Mouse (Mus musculus): Measurements from ENCODE around the gene Aprt. TPM values are rescaled to one million over a fixed set of nuclear protein-coding genes. Genes with fewer than 3 reads are reported as not detected.

Aprt gene
- total RNA-seq, 2 experiments from 2014 or later = 67.5 to 72.3 TPM

- no peak for DNase-seq
Measured at GRCm38 (mm10) chr8:122537033-122537432, 39.7 kb downstream of the Aprt start.

DNA sequence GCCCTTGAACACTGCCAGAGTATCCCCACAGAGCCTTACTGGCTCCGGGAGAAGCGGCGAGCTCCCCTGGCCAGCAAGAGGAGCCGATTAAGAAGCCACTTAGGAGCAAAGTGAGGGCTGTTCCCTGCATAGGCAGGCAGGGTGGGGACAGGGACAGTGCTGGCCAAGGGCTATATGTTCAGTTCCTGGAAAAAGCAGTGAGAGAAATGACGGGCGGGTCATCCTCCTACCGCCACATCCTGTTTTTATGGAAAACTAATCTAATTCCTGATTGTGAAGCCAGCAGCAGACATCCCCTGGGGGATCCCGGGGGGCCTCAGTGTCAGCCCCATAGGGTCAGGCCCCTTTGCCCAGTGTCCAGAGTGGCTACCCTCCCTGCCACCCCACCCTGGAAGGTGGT lies 45.4 kb downstream of the Aprt start:
- no peak for DNase-seq

GRCm38 (mm10) chr8:122529159-122529558 lies 47.5 kb downstream of the Aprt start:
- no peak for DNase-seq

GRCm38 (mm10) chr8:122527937-122528336 lies 48.8 kb downstream of the Aprt start:
- no peak for DNase-seq

GRCm38 (mm10) chr8:122526526-122527170 lies 50.1 kb downstream of the Aprt start:
- DNase-seq = no peak

GRCm38 (mm10) chr8:122526084-122526483 lies 50.6 kb downstream of the Aprt start:
- DNase-seq = no peak

DNA sequence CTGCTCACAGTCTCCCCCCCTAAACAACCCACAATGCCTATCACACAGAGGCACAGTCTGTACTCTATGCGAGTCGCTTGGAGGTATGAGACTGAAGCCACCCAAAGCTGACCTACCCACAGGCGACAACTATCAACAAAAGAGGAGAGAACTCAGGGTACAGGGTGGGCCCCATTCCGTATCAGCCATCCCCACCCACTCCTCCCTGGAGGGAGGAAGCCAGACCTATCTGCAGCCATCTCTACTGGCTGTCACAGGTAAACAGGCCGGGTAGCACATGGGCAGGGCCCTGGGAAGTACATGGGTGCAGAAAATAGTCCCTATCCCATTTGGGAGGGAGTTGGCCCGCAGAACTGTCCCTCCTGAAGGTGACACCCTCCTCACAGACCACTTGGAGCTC lies 51.7 kb downstream of the Aprt start:
- no peak for DNase-seq

Small RNAs within 50 kb of the gene (microRNA-seq; reads per million reads assigned to microRNA genes)
- gene Mir6396 = not detected

Other genes with a start within 250 kb of the Aprt start
- not detected for gene Trhr2, start 216.2 kb downstream of the Aprt start, total RNA-seq (2021)
- gene Zc3h18, start 200.3 kb downstream of the Aprt start, total RNA-seq (2021) = 10 to 100 TPM; 36.2 to 37.7 TPM
- not detected for gene Il17c, start 154.9 kb downstream of the Aprt start, total RNA-seq (2021)
- 10 to 100 TPM; 38.6 to 40.1 TPM for gene Cyba, start 144.0 kb downstream of the Aprt start, total RNA-seq (2021)
- 1 to 10 TPM; 7.4 to 8.0 TPM for gene Mvd, start 133.5 kb downstream of the Aprt start, total RNA-seq (2021)
- 1 to 10 TPM in 1 of 2 experiments, under 1 TPM in 1; 0.27 to 1.5 TPM for gene Snai3, start 116.2 kb downstream of the Aprt start, total RNA-seq (2021)
- gene Rnf166, start 100.8 kb downstream of the Aprt start, total RNA-seq (2021) = 10 to 100 TPM; 40.4 to 42.0 TPM
- gene Ctu2, start 100.8 kb downstream of the Aprt start, total RNA-seq (2021) = 10 to 100 TPM; 21.2 to 21.4 TPM
- gene Piezo1, start 25.6 kb downstream of the Aprt start, total RNA-seq (2021) = 10 to 100 TPM; 31.5 to 41.5 TPM
- 10 to 100 TPM; 17.2 to 20.7 TPM for gene Cdt1, start 8.9 kb downstream of the Aprt start, total RNA-seq (2021)
- 1 to 10 TPM; 8.0 to 8.3 TPM for gene Galns, start 34.6 kb upstream of the Aprt start, total RNA-seq (2021)
- 10 to 100 TPM; 48.9 to 56.5 TPM for gene Trappc2l, start 34.7 kb upstream of the Aprt start, total RNA-seq (2021)
- not detected for gene Pabpn1l, start 45.8 kb upstream of the Aprt start, total RNA-seq (2021)
- 10 to 100 TPM; 12.0 to 14.3 TPM for gene Cbfa2t3, start 122.2 kb upstream of the Aprt start, total RNA-seq (2021)
- gene Acsf3, start 198.6 kb upstream of the Aprt start, total RNA-seq (2021) = 10 to 100 TPM; 54.3 to 64.8 TPM